Mouse (Mus musculus) kidney, postnatal 0 days (tissue): ENCODE measurements around the gene Mpeg1. TPM values are rescaled to one million over a fixed set of nuclear protein-coding genes. Genes with fewer than 3 reads are reported as not detected.

ENCODE experiments used
- ATAC-seq: fragments of 200-750 bp; cut with Nextera tagmentation; replicated peaks from 2 replicates; pipeline ENCODE4 v1.8.0; 2017; ENCODE audit warnings: low read depth, moderate number of reproducible peaks, moderate TSS enrichment, moderate library complexity; ENCODE audit not compliant: low FRiP score
- DNase-seq: peaks from one replicate; pipeline ENCODE4 v3.0.0-alpha.2; 2016; ENCODE audit warnings: low spot score
- H3K27ac ChIP-seq: fragments of 300-500 bp; sonication (generic); 2 replicates; pipeline ENCODE4 v1.5.1; 2014; ENCODE audit warnings: mild to moderate bottlenecking
- H3K27me3 ChIP-seq: fragments of 300-500 bp; sonication (generic); 2 replicates; pipeline ENCODE4 v1.6.1; 2014; ENCODE audit warnings: low read length, mixed read lengths; ENCODE audit not compliant: insufficient read depth
- H3K36me3 ChIP-seq: fragments of 300-500 bp; sonication (generic); 2 replicates; pipeline ENCODE4 v1.6.1; 2014; ENCODE audit warnings: low read length, mixed read lengths; ENCODE audit not compliant: insufficient read depth
- H3K4me1 ChIP-seq: fragments of 300-500 bp; sonication (generic); replicated peaks from 2 replicates; pipeline ENCODE4 v1.6.1; 2014; ENCODE audit warnings: antibody characterized with exemption, low read length, mixed read lengths; ENCODE audit not compliant: insufficient read depth
- H3K4me2 ChIP-seq: fragments of 300-500 bp; sonication (generic); 2 replicates; pipeline ENCODE4 v1.6.1; 2014; ENCODE audit warnings: mild to moderate bottlenecking, low read length, moderate library complexity, mixed read lengths
- H3K4me3 ChIP-seq: fragments of 300-500 bp; sonication (generic); replicated peaks from 2 replicates; pipeline ENCODE4 v1.5.1; 2014; ENCODE audit warnings: low read depth, low read length
- H3K9ac ChIP-seq: fragments of 300-500 bp; sonication (generic); 2 replicates; pipeline ENCODE4 v1.6.1; 2014; ENCODE audit warnings: low read depth, low read length
- H3K9me3 ChIP-seq: fragments of 300-500 bp; sonication (generic); replicated peaks from 2 replicates; pipeline ENCODE4 v1.6.1; 2016; ENCODE audit warnings: low read length, inconsistent platforms, mixed read lengths
- CTCF ChIP-seq: IDR thresholded peaks from 2 replicates; pipeline ENCODE4 v1.5.1; 2016; ENCODE audit warnings: antibody characterized with exemption, low read depth, mild to moderate bottlenecking, moderate library complexity
- WGBS: fragments of 180-500 bp; shearing (Covaris S2); extraction: QIAGEN DNeasy Blood & Tissue Kit; methylation state at CpG from one replicate; pipeline ENCODE4 v1.1.7; 2014; 5-methylcytosine and 5-hydroxymethylcytosine counted together
- polyA plus RNA-seq: library from polyadenylated mRNA; unstranded; fragments of >200 nt; fragmentation: Nextera tagmentation; extraction: Ambion mirVana; gene quantifications from 2 replicates; pipeline ENCODE4 v1.2.1, GENCODE M21; 2015

The Mpeg1 gene
- polyA plus RNA-seq, 1 experiment from 2014 or later, result 0.74 TPM

DNA sequence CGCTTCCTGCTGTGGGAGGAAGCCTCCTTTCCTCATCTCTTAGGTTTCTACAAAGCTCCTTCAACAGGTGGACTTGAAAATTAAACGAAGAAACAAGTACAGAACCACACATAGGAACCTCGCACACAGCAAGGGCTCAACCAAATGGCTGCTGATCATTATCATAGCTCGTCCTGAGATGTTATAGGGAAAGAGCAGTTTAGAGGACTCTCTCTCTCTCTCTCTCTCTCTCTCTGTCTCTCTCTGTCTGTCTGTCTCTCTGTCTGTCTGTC is 33.5 kb downstream of the Mpeg1 start:
- no peak overlapping the region for H3K4me3 ChIP-seq
- H3K36me3 ChIP-seq, result 0 out of 2 replicates have a peak, but pooled peaks cover 3% of the 10 kb centered on the region
- no peak overlapping the region for H3K9ac ChIP-seq
- DNase-seq, result no peak
- no peak for TF ChIP-seq CTCF
- H3K4me2 ChIP-seq, result no peak overlapping the region
- no peaks in the 10 kb centered on the region for H3K9me3 ChIP-seq
- H3K4me1 ChIP-seq, result 0 out of 2 replicates have a peak, but pooled peaks cover 4% of the 10 kb centered on the region
- ATAC-seq, result no peak
- H3K27me3 ChIP-seq, result no peaks in the 10 kb centered on the region
- no peak overlapping the region for H3K27ac ChIP-seq
- WGBS, result 71% methylated on average over 4 of the region's 4 CpGs

DNA sequence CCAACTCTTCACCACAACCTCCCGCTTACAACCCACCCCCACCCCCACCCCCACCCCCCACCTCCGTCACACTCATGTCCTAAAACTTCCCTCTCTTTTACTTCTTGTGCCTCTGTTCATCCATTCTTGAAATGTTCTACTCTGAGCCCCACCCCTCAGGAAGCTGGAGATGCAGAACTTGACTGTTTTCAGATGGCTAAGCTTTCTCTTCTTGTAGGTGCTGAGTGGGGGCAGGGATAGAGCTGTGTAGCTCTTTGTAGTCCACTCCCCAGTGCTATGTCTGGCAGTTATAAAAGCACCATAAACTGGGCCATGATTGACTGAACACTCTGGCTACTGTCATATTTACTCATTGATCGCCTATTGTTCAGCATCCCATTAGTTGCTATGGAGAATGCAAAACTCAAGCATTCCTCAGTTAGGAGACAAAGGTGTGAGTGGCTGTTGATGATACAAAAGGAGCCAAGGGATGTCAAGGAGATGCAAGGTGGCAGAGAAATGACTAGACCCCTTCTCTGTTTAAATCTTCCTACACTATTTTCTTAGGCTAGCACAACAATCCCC is 34.5 kb downstream of the Mpeg1 start:
- no peak for ATAC-seq
- no peak overlapping the region for H3K9ac ChIP-seq
- no peak overlapping the region for H3K4me3 ChIP-seq
- H3K4me1 ChIP-seq, result 0 out of 2 replicates have a peak, but pooled peaks cover 4% of the 10 kb centered on the region
- 74% methylated on average over 3 of the region's 3 CpGs for WGBS
- H3K9me3 ChIP-seq, result no peaks in the 10 kb centered on the region
- H3K4me2 ChIP-seq, result no peak overlapping the region
- no peaks in the 10 kb centered on the region for H3K27me3 ChIP-seq
- DNase-seq, result no peak
- 0 out of 2 replicates have a peak, but pooled peaks cover 3% of the 10 kb centered on the region for H3K36me3 ChIP-seq
- TF ChIP-seq CTCF, result no peak
- H3K27ac ChIP-seq, result no peak overlapping the region

DNA sequence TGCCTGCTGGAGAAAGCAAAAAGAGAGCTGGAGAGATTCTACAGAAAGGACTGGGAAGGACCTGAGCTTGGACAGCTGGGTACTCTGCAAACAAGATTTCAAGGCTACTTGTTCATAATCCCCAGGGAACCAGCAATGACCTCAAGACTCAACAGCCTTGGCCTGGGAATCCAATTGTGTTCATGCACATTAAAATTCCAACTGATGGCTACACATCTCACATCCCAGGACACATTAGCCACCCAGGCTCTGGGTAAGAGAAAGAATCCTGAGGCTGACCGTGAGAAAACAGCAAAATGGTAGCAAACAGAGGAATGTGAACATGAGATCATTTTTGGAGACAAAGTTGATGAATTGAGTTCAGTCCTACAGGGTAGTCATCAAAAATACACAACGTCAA is 35.7 kb downstream of the Mpeg1 start:
- peaks cover 9% of the 10 kb centered on the region for H3K4me1 ChIP-seq
- ATAC-seq (no peak), DNase-seq (no peak)
- 0 out of 2 replicates have a peak, but pooled peaks cover 3% of the 10 kb centered on the region for H3K36me3 ChIP-seq
- H3K27ac ChIP-seq, result no peak overlapping the region
- no peak overlapping the region for H3K9ac ChIP-seq
- H3K27me3 ChIP-seq, result no peaks in the 10 kb centered on the region
- no peaks in the 10 kb centered on the region for H3K9me3 ChIP-seq
- H3K4me3 ChIP-seq, result no peak overlapping the region
- no peak for TF ChIP-seq CTCF
- 91% methylated on average over 2 of the region's 2 CpGs for WGBS
- H3K4me2 ChIP-seq, result no peak overlapping the region

DNA sequence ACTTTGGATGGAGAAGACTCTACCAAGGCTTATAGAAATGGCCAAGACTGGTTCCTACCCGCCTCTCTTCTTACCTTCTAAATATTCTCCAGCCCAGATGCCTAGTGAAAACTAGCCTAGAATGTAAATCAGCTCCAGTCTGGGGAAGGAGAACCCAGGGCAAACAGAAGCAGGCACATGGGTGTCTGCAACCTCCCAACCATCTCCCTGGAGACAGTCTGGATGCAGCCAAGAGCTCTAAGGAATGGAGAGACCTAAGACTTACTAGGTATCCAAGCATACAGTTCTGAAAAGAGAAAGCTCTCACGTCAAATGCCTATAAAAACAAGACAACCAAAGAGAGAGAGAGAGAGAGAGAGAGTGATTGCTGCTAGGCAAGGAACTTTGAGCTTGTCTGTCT is 37.3 kb downstream of the Mpeg1 start:
- no peaks in the 10 kb centered on the region for H3K27me3 ChIP-seq
- DNase-seq (no peak), ATAC-seq (no peak)
- no peak overlapping the region for H3K4me2 ChIP-seq
- 70% methylated on average over 2 of the region's 2 CpGs for WGBS
- no peaks in the 10 kb centered on the region for H3K36me3 ChIP-seq
- no peak overlapping the region for H3K27ac ChIP-seq
- H3K9me3 ChIP-seq, result no peaks in the 10 kb centered on the region
- no peak overlapping the region for H3K9ac ChIP-seq
- no peak overlapping the region for H3K4me3 ChIP-seq
- H3K4me1 ChIP-seq, result peaks cover 9% of the 10 kb centered on the region
- no peak for TF ChIP-seq CTCF

DNA sequence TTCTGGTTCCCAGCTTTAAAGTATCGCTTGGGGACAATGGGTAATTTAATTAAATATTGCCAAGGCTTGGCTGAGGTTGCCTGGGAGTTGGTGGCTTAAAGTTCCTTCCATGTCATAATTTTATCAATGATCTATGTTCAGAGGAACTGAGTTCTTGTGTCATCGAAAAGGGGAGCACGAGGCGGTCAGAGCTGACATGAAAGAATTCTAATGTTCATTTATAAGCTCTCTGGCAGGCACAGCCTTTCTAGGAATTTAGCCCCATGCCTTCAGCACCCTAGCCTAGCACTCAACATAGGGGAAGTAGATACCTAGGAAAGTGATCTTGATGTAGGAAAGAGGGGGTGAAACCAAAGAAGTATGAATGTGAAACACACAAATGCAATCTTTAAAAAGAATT is 37.7 kb downstream of the Mpeg1 start:
- H3K36me3 ChIP-seq, result no peaks in the 10 kb centered on the region
- H3K27ac ChIP-seq, result no peak overlapping the region
- no peak overlapping the region for H3K4me3 ChIP-seq
- no peak for TF ChIP-seq CTCF
- DNase-seq, result no peak
- no peaks in the 10 kb centered on the region for H3K9me3 ChIP-seq
- no peak overlapping the region for H3K4me2 ChIP-seq
- no peaks in the 10 kb centered on the region for H3K27me3 ChIP-seq
- ATAC-seq, result no peak
- H3K4me1 ChIP-seq, result peaks cover 9% of the 10 kb centered on the region
- whole genome bisulfite sequencing, result 76% methylated on average over 4 of the region's 4 CpGs
- no peak overlapping the region for H3K9ac ChIP-seq

DNA sequence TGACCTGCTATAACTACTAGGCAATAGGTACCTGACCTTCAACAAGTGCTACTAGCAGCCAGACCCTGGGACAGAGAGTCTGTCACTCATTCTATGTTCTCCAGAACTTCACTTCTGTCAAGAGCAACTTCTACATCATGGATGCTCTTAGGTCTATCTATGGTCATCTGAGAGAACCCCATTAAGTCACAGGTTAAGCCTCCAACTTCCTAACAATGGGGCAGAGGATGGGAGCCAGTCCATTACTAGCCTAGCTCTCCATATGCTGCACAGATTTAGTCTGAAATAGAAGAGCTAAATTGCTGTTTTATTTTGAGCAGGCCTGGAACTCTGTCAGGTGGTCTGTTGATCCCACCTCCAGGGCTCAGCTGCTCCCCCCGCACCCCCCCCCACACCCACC is 38.4 kb downstream of the Mpeg1 start:
- DNase-seq (no peak), ATAC-seq (no peak)
- H3K9ac ChIP-seq, result no peak overlapping the region
- no peaks in the 10 kb centered on the region for H3K27me3 ChIP-seq
- H3K4me1 ChIP-seq, result peaks cover 4% of the 10 kb centered on the region
- TF ChIP-seq CTCF, result no peak
- no peaks in the 10 kb centered on the region for H3K36me3 ChIP-seq
- H3K27ac ChIP-seq, result no peak overlapping the region
- H3K4me2 ChIP-seq, result no peak overlapping the region
- H3K4me3 ChIP-seq, result no peak overlapping the region
- 83% methylated on average over 1 of the region's 1 CpGs for WGBS
- H3K9me3 ChIP-seq, result no peaks in the 10 kb centered on the region

DNA sequence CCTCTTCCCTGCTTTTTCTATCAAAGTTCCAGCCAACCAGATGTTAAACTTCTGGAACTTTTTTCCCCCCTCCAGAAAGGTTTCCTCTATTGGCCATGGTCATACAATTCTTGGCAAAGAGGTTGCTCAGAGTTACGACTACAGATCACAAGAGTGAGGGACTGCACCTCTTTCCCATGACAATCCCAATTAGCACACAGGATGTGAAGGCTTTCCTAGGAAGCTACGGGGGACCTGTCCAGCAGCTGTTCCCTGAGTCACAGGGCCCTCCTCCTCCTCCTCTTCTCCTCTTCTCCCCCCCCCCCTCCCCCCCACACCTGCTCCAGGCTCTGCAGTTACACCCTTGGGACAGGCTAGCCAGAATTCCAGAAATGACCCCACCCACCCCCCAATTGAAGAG is 38.9 kb downstream of the Mpeg1 start:
- peak overlapping the region; percentile 69; the same call in 1 of the 2 replicates for H3K4me3 ChIP-seq
- no peaks in the 10 kb centered on the region for H3K36me3 ChIP-seq
- ATAC-seq (no peak), DNase-seq (peak; percentile 18)
- H3K9me3 ChIP-seq, result no peaks in the 10 kb centered on the region
- 18% methylated on average over 2 of the region's 2 CpGs for WGBS
- no peak for TF ChIP-seq CTCF
- no peak overlapping the region for H3K27ac ChIP-seq
- peak overlapping the region; percentile 95 for H3K4me2 ChIP-seq
- H3K4me1 ChIP-seq, result peaks cover 4% of the 10 kb centered on the region
- 0 out of 2 replicates have a peak overlapping the region, but pooled peaks have one; percentile 10 for H3K9ac ChIP-seq
- no peaks in the 10 kb centered on the region for H3K27me3 ChIP-seq
